Mouse (Mus musculus) gastrocnemius, adult 18-20 months (tissue): ENCODE results near the gene Ucp2. TPM values are rescaled to one million over a fixed set of nuclear protein-coding genes. Genes with fewer than 3 reads are reported as not detected.

ENCODE experiments used
- DNase-seq: peaks from one replicate; pipeline ENCODE4 v3.0.0; 2021; ENCODE audit warnings: low spot score
- long read RNA-seq, 2 experiments: library from polyadenylated mRNA; stranded (forward); transcript quantifications; one replicate each; pipeline ENCODE4 v2.0.0; 2021
- total RNA-seq, 2 experiments: library from RNA; stranded (reverse); gene quantifications; 2 replicates each; pipeline ENCODE4 v1.2.3; 2021

Ucp2 gene
- 10 to 100 TPM; 16.6 to 17.4 TPM for total RNA-seq
- long read RNA-seq, experiment 1, transcript Ucp2-202 (8 exons, 3,988 nt), result major isoform, 7 of 9 reads
- long read RNA-seq, experiment 1, partial matches to known transcripts, result 2 of 9 reads
- long read RNA-seq, experiment 1, other reads (novel, unspliced or antisense), result 0 of 9 reads
- long read RNA-seq, experiment 2, partial matches to known transcripts, result 0 of 3 reads
- long read RNA-seq, experiment 2, other reads (novel, unspliced or antisense), result 0 of 3 reads

DNA sequence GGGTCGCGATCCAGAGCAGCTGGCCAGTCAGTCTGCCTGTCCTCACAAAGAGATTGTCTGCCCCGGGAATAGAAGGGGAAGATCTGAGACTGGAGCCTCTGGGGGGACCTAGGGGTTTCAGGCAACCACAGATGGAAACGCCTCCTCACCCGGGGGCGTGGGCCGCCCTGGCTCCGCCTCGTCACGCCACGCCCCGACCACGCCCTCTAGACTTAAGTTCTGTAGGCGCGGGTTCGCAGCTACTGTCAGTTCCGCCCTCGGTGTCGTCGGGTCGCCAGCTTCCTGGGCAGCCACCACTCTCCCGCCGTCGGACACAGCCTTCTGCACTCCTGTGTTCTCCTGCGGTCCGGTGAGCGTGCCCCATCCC, at the start of gene Ucp2:
Gene Ucp2 (plus strand): TSS at position 221 of the 367 bp plus-strand sequence.
- peak; percentile 72 for DNase-seq

DNA sequence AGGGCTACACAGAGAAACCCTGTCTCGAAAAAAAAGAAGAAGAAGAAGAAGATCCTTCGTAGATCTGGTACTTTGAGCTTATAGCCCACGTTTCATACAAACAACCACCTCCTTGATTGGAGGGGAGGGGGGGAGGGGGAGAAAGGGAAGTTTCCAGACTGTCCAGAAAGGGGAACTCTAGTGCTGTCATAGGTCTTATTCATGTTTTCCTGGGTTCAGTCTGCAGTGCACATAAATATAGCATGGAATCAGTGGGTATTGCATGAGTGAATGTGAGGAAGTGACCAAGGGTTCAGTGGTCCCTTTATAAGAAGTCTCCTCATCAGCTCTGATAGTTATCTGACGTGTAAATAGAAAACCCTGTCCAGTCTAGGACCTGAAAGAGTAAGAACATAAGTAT, 49.4 kb upstream of the Ucp2 start:
- DNase-seq, result no peak

DNA sequence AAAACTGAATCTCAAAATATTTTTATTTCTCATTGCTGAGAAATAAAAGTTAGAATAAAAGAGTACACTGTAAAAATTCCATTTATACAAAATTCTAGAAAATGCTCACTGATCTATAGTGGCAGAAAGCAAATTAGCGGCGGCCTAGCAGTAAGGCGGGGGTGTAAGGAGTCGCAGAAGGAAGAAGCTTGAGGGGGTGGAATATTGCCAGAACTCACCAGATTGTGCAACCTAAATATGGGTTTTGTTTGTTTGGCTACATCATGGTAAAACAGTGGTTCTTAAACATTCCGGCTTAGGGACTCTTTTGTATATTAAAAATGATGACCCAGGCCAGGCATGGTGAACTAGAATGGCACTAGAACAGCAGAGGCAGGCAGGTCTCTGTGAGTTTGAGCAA, 46.9 kb upstream of the Ucp2 start:
- DNase-seq, result no peak

GRCm38 (mm10) chr7:100448530-100448929, 44.6 kb upstream of the Ucp2 start:
- no peak for DNase-seq

GRCm38 (mm10) chr7:100448985-100449384, 44.2 kb upstream of the Ucp2 start:
- DNase-seq, result no peak

GRCm38 (mm10) chr7:100458153-100458552, 35.0 kb upstream of the Ucp2 start:
- no peak for DNase-seq

- DNase-seq, result no peak
Observed at GRCm38 (mm10) chr7:100459862-100460261, 33.3 kb upstream of the Ucp2 start.

- peak; percentile 91 for DNase-seq
Observed at GRCm38 (mm10) chr7:100461621-100462151, 31.5 kb upstream of the Ucp2 start.

DNA sequence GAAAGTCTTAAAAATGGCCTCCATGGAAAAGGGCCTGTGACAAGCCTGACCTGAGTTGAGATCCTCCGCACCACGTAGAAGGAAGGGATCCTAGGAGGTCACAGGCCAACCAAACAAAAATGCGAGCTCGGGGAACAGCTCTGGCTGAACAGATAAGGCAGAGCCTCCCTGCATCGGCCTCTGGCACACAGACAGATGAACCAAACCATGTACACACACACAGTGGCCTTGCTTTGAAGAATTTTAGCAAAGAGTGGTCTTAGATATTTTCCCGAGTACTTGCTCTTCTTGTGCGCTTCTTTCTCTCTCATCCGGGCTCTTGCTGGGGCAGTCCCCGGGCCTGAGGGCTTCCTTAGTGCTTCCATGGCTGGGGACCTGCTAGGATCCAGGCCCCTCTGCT, 29.9 kb upstream of the Ucp2 start:
- no peak for DNase-seq

- DNase-seq, result no peak
Observed at GRCm38 (mm10) chr7:100463757-100464156, 29.4 kb upstream of the Ucp2 start.

GRCm38 (mm10) chr7:100464248-100464647, 28.9 kb upstream of the Ucp2 start:
- DNase-seq, result no peak

GRCm38 (mm10) chr7:100465248-100465647, 27.9 kb upstream of the Ucp2 start:
- DNase-seq, result peak; percentile 49

GRCm38 (mm10) chr7:100465656-100466309, 27.4 kb upstream of the Ucp2 start:
- peak; percentile 95 for DNase-seq

GRCm38 (mm10) chr7:100466781-100467510, 26.2 kb upstream of the Ucp2 start:
- no peak for DNase-seq

DNA sequence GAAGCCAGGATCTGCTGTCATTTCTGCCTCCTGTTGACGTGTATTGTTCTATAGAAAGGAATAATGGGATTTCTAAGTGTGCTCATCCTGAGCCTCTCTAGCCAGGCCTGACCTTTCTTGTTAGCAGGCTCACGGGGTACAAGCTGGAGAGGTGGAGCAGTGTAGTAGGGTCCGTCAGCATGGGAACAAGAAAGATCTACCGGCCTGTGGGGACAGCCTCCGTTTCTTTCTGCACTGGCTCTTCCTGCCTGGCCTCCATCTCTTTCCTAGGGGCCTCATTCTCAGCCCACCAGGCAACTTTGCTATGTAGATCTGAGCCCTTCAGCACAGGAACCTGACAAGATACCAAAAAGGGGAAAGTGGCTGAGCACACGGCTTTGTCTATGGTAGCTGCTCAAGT, 24.4 kb upstream of the Ucp2 start:
- no peak for DNase-seq

GRCm38 (mm10) chr7:100469502-100469901, 23.6 kb upstream of the Ucp2 start:
- no peak for DNase-seq

DNA sequence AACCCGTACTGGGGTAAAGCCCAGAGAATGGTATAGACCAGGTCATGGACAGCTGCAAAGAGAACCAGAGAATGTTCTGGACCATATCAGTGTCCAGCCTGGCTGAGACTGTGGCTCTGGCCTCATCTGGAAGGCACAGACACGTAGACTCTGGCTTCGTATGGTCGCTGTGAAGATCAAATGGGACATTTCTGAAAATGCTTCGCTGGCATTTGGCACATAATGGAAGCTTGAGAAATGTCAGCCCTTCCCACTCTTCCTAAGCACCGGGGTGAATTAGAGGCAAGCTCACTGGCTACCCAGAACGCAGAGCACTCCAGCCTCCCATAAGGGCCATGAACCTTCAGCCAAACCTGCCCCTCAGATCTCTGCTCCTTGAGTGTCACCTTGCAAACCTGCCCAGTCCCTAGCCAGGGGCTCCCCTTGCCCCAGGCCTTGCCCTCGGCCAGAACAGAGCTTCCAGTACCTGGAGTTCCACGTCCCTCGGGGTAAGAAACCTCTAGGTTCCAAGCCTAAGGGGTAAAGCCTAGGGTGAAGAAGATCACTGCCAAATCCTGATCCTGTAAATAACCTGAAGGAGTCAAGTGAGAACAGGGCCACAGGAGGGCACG, 22.2 kb upstream of the Ucp2 start:
- DNase-seq, result peak; percentile 67

- no peak for DNase-seq
Observed at GRCm38 (mm10) chr7:100471407-100471797, 21.7 kb upstream of the Ucp2 start.

DNA sequence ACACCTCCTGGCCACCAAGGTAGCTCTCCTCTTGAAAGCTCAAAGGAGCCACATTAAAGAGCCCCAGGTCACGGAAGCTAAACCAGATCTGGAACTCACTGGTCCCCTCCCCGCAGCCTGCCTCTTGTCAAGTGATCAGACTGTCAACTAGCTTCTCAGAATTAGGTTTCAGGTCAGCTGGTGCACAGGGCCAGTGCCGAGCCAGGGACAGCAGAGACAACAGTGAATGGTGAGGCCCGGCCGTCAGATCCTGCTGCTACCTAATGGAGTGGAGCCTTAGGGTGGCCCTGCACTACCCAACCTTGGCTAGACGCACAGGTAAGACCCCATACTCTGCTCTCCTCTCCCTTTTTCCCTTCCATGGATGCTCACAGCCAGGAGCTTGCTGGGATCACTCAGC, 20.4 kb upstream of the Ucp2 start, which contains the start of gene Ucp3:
Gene Ucp3 (plus strand): TSS at position 214 of the 400 bp plus-strand sequence.
- DNase-seq, result peak; percentile 82

DNA sequence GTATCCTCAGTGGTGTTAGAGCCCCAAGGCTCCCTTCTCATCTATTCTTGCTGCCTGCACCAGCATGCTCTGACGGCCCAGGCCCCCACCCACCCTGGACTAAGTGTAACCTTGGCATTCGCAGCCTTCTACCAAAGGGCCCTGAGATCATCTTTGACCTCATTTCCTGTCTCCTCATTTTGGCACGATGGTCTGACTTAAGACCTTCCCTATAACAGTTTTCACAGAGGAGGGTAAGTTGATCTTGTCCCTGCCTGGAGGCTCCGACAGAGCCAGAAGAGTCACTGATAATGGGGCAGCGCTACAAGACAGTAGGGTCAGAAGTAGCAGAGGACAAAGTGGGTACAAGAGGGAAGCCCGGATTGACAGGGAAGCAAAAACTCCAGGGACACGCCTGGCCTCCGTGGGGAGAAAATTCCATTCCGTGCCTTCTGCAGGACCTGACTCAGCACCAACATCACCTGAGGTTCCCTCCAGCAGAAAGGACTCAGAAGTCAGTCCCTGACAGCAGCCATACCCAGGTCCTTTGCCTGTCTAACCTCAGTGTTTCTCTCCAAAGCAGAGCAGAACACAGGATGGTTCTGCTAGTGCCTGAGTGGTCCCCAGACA, 19.2 kb upstream of the Ucp2 start:
- no peak for DNase-seq

DNA sequence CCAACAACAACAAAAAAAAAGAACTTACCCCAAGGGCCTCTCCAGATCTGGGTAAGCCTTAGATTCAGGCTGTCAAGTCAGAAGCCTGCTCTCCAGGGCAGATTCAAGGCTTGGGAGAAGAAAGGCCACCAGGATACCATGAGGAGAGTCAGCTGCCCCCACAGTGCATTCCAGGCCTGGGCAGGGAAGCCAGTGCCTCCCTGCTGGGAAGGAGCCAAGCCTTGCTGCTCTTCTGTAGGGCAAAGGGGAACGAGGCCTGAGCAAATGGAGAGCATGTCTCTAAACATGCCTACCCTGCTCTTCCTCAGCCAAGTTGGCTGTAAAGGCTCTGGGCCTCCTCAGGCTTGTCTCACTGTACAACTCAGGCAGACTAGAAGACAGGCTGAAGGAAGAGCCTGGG, 18.5 kb upstream of the Ucp2 start:
- peak; percentile 85 for DNase-seq
